Mouse (Mus musculus): ENCODE data around the gene Shisa7. TPM values are rescaled to one million over a fixed set of nuclear protein-coding genes. Genes with fewer than 3 reads are reported as not detected.

Shisa7 gene
- total and polyA plus RNA-seq, 3 experiments, result 0.07 TPM; not detected in 2

DNA sequence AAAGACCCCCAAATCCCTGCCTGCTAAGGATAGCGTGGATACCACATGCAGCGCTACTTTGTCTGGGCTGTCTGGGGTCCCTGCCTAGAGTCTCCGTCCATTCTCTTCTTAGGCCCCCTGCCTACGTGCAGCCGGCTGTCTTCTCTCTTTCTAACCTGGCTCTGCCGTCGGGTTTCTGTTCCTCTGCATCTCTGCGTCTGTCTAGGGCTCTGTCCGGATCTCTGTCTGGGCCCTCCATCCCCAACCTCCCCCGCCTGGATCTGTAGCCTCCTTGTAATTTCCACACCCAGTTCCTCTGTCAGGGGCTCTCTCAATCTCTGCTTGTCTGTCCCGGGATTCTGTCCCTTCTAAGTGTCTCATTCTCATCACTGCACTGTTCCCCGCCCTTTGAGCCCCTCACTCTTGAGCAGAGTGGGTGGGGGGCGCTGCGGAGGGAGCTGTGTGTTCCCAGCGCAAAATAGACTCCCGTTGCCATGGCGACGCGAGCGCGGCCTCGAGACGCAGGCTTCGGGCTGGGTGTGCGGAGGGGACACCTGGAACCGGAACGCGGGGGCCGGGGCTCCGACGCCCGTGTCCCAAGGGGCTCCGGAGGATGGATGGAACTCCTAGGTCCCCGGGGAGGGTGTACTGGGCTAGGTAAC is 772 bp downstream of the Shisa7 start:
- no peak overlapping the region for H3K4me3 ChIP-seq (ENCODE audit: control insufficient read depth in 1 of 2, insufficient read depth in 1 of 2, low read depth in 2 of 2, low read length in 2 of 2)
- no peaks in the 10 kb centered on the region for H3K36me3 ChIP-seq (ENCODE audit: control insufficient read depth in 1 of 2, insufficient read depth in 2 of 2, low read length in 2 of 2)
- no peak for DNase-seq (ENCODE audit: low read depth, low spot score)
- H3K9me3 ChIP-seq (replicated peaks; ENCODE audit: insufficient read depth, low read length), result no peaks in the 10 kb centered on the region
- TF ChIP-seq ELF1 (IDR thresholded peaks at IDR 0.05; ENCODE audit: low read depth, low read length) (no peak), HCFC1 (IDR thresholded peaks at IDR 0.05; ENCODE audit: low read depth, low read length) (no peak), POLR2AphosphoS2 (IDR thresholded peaks at IDR 0.05; ENCODE audit: low read length) (no peak), GATA1 (IDR thresholded peaks at IDR 0.05; ENCODE audit: low read depth, low read length) (no peak), ZNF384 (IDR thresholded peaks at IDR 0.05; ENCODE audit: low read depth, low read length) (no peak), UBTF (IDR thresholded peaks at IDR 0.05; ENCODE audit: borderline replicate concordance, insufficient read depth, low read depth, low read length) (no peak), BHLHE40 (IDR thresholded peaks at IDR 0.05; ENCODE audit: borderline replicate concordance, low read depth, low read length) (no peak), CTCF (IDR thresholded peaks at IDR 0.05 in 2 of 3, conservative IDR thresholded peaks at IDR 0.05 in 1 of 3; ENCODE audit: control insufficient read depth in 1 of 3, insufficient read depth in 1 of 3, low read depth in 2 of 3, low read length in 3 of 3, poor library complexity in 1 of 3, severe bottlenecking in 1 of 3) (no peak), TCF12 (IDR thresholded peaks at IDR 0.05; ENCODE audit: low read depth, low read length) (no peak), USF2 (IDR thresholded peaks at IDR 0.05; ENCODE audit: borderline replicate concordance in 1 of 2, insufficient read depth in 1 of 2, low read depth in 1 of 2, low read length in 2 of 2) (no peak), KAT2A (conservative IDR thresholded peaks at IDR 0.05; ENCODE audit: low read depth, low read length) (no peak), ZC3H11A (IDR thresholded peaks at IDR 0.05; ENCODE audit: low read depth, low read length) (no peak), MYB (IDR thresholded peaks at IDR 0.05; ENCODE audit: low read depth, low read length) (no peak), MXI1 (IDR thresholded peaks at IDR 0.05; ENCODE audit: low read depth, low read length) (no peak), SIN3A (IDR thresholded peaks at IDR 0.05; ENCODE audit: low read length) (no peak), EP300 (IDR thresholded peaks at IDR 0.05; ENCODE audit: low read depth in 1 of 2, low read length in 2 of 2) (no peak), POLR2A (IDR thresholded peaks at IDR 0.05; ENCODE audit: control insufficient read depth in 1 of 2, insufficient read depth in 1 of 2, low read depth in 1 of 2, low read length in 2 of 2, poor library complexity in 1 of 2) (no peak), GABPA (IDR thresholded peaks at IDR 0.05; ENCODE audit: low read depth, low read length) (no peak), E2F4 (IDR thresholded peaks at IDR 0.05; ENCODE audit: borderline replicate concordance, low read depth, low read length) (no peak), TBP (IDR thresholded peaks at IDR 0.05; ENCODE audit: low read depth, low read length) (no peak)
- no peak overlapping the region for H3K27ac ChIP-seq (ENCODE audit: control insufficient read depth, low read depth, low read length)
- H3K79me2 ChIP-seq (ENCODE audit: control insufficient read depth, insufficient read depth, low read length, poor library complexity), result no peaks in the 10 kb centered on the region
- H3K4me1 ChIP-seq (ENCODE audit: control insufficient read depth in 1 of 2, insufficient read depth in 2 of 2, low read length in 2 of 2), result no peaks in the 10 kb centered on the region
- no peak overlapping the region for H3K9ac ChIP-seq (ENCODE audit: control insufficient read depth, low read depth, low read length, poor library complexity, severe bottlenecking)
- no peaks in the 10 kb centered on the region for H3K27me3 ChIP-seq (ENCODE audit: control insufficient read depth in 1 of 2, insufficient read depth in 2 of 2, low read length in 2 of 2)

- Histone ChIP-seq H3K9ac (ENCODE audit: control insufficient read depth, low read depth, low read length, poor library complexity, severe bottlenecking) (peak overlapping the region; percentile 49), H3K9me3 (replicated peaks; ENCODE audit: insufficient read depth, low read length) (no peaks in the 10 kb centered on the region), H3K79me2 (ENCODE audit: control insufficient read depth, insufficient read depth, low read length, poor library complexity) (no peaks in the 10 kb centered on the region), H3K4me1 (ENCODE audit: control insufficient read depth in 1 of 2, insufficient read depth in 2 of 2, low read length in 2 of 2) (no peaks in the 10 kb centered on the region), H3K4me3 (ENCODE audit: control insufficient read depth in 1 of 2, insufficient read depth in 1 of 2, low read depth in 2 of 2, low read length in 2 of 2) (peak overlapping the region; percentile 42 to 53), H3K36me3 (ENCODE audit: control insufficient read depth in 1 of 2, insufficient read depth in 2 of 2, low read length in 2 of 2) (no peaks in the 10 kb centered on the region), H3K27me3 (ENCODE audit: control insufficient read depth in 1 of 2, insufficient read depth in 2 of 2, low read length in 2 of 2) (no peaks in the 10 kb centered on the region), H3K27ac (ENCODE audit: control insufficient read depth, low read depth, low read length) (no peak overlapping the region)
- peak; percentile 70 for DNase-seq (ENCODE audit: low read depth, low spot score)
- 0 out of 2 replicates have a peak, but pooled peaks have one; percentile 20 for TF ChIP-seq ETS1 (IDR thresholded peaks at IDR 0.05; ENCODE audit: low read depth, low read length)
- 0 out of 2 replicates have a peak, but pooled peaks have one; percentile 26 for TF ChIP-seq MXI1 (IDR thresholded peaks at IDR 0.05; ENCODE audit: low read depth, low read length)
- no peak for TF ChIP-seq EP300 (IDR thresholded peaks at IDR 0.05; ENCODE audit: low read depth in 1 of 2, low read length in 2 of 2)
- TF ChIP-seq JUND (IDR thresholded peaks at IDR 0.05; ENCODE audit: low read depth, low read length), result no peak
- TF ChIP-seq CTCF (IDR thresholded peaks at IDR 0.05 in 2 of 3, conservative IDR thresholded peaks at IDR 0.05 in 1 of 3; ENCODE audit: control insufficient read depth in 1 of 3, insufficient read depth in 1 of 3, low read depth in 2 of 3, low read length in 3 of 3, poor library complexity in 1 of 3, severe bottlenecking in 1 of 3), result no peak
- peak; percentile 47; the same call in 1 of the 2 replicates for TF ChIP-seq MAZ (IDR thresholded peaks at IDR 0.05; ENCODE audit: low read depth, low read length)
- no peak for TF ChIP-seq ZC3H11A (IDR thresholded peaks at IDR 0.05; ENCODE audit: low read depth, low read length)
- TF ChIP-seq UBTF (IDR thresholded peaks at IDR 0.05; ENCODE audit: borderline replicate concordance, insufficient read depth, low read depth, low read length), result no peak
- TF ChIP-seq SIN3A (IDR thresholded peaks at IDR 0.05; ENCODE audit: low read length), result no peak; the same call in 1 of the 2 replicates
- TF ChIP-seq CHD2 (IDR thresholded peaks at IDR 0.05; ENCODE audit: low read length), result no peak
- TF ChIP-seq NRF1 (IDR thresholded peaks at IDR 0.05; ENCODE audit: insufficient read depth, low read depth, low read length, poor library complexity, severe bottlenecking), result peak; percentile 64
- TF ChIP-seq MAX (IDR thresholded peaks at IDR 0.05; ENCODE audit: low read length), result no peak
- TF ChIP-seq MYC (IDR thresholded peaks at IDR 0.05; ENCODE audit: low read depth, low read length), result no peak
- no peak for TF ChIP-seq SMC3 (IDR thresholded peaks at IDR 0.05; ENCODE audit: low read depth, low read length)
- no peak for TF ChIP-seq E2F4 (IDR thresholded peaks at IDR 0.05; ENCODE audit: borderline replicate concordance, low read depth, low read length)
- TF ChIP-seq ZMIZ1 (IDR thresholded peaks at IDR 0.05; ENCODE audit: low read depth, low read length), result no peak
Measured at GRCm38 (mm10) chr7:4842634-4843131, 1.8 kb downstream of the Shisa7 start.
